Mouse (Mus musculus) adrenal gland, adult 2 months (tissue): ENCODE measurements around the gene Nrxn3. TPM values are rescaled to one million over a fixed set of nuclear protein-coding genes. Genes with fewer than 3 reads are reported as not detected.

Experiments used
- DNase-seq: peaks from one replicate; pipeline ENCODE4 v3.0.0; 2021
- polyA plus RNA-seq: library from polyadenylated mRNA; depleted of rRNA; stranded (reverse); fragments of >200 nt; gene quantifications from 2 replicates; pipeline ENCODE4 v1.2.3, GENCODE M21; 2012
- total RNA-seq, 2 experiments: library from RNA; stranded (reverse); gene quantifications; 2 replicates each; pipeline ENCODE4 v1.2.3; 2021

The Nrxn3 gene
- total and polyA plus RNA-seq, 3 experiments: 0.10 to 0.49 (median 0.18) TPM

DNA sequence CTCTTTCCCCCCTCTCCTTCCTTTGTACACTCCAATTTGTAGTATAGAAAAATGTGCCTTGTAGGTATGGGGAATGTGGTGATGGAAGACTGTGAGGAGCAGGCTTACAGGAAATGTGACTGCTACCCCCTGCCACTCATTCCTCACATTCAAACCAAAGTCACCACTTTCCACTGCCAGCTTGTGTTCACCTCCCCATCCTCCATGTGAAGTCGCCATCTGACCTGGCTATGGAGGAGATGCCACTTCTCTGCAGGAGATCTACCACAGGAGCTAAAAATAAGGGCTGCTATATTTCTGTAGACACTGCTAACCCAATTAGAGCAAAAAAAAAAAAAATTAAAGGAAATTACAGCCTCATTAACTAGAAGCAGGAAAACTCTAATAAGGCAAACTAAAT lies 980.3 kb downstream of the Nrxn3 start:
- no peak for DNase-seq

DNA sequence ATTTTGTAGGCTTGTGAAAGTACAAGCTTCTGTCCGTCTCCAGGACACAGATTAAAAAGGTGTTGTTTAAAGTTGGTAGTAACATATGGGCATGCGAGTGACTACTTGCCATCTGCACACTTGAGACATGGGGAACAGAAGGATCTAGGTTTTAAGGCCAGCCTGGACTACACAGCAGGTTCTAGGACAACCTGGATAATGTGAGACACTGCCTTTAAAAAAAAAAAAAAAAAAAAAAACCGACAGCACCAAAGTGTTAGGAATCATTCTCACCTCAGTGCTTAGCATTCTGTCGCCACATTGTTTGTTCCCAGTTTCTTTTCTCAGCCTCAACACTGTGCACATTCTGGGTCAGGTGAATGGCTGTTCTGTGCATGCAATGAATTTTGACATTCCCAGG lies 985.2 kb downstream of the Nrxn3 start:
- no peak for DNase-seq

DNA sequence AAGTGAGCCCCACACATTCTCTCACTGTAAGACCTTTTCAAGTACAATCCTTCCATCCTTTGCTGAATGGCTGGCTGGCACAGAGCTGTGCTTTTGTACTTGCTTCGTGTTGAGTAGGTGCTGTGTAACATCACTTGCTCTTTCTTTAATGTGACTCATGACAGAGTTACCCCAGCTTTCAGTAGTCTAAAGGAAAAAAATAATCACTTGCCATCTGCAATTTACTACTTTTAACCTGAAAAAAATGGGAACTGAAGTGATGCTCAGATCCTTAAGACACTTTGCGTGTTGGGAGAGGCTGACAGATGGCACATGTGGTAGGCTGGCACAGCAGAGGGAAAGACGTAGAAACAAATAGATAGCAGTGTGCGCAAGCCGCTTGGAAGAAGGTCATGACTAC lies 987.8 kb downstream of the Nrxn3 start:
- DNase-seq: no peak

DNA sequence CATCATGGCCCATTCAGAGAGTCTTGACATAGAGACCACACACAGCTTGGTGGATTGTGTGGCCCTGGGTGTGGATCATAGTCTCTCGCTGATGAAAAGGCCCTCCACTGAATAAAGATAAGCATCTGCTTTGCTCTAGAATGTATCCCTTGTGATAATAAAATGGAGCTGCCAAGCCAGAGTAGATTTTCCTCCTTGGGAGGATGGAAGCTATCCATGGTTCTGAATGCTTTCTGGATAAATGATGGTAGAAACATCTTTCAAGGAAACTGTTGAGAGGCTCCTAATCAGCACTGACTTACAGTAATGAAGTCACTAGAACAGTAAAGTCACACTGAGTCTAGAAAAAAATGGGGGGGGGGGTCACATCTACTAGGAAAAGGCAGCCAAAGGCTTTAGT lies 989.1 kb downstream of the Nrxn3 start:
- no peak for DNase-seq

DNA sequence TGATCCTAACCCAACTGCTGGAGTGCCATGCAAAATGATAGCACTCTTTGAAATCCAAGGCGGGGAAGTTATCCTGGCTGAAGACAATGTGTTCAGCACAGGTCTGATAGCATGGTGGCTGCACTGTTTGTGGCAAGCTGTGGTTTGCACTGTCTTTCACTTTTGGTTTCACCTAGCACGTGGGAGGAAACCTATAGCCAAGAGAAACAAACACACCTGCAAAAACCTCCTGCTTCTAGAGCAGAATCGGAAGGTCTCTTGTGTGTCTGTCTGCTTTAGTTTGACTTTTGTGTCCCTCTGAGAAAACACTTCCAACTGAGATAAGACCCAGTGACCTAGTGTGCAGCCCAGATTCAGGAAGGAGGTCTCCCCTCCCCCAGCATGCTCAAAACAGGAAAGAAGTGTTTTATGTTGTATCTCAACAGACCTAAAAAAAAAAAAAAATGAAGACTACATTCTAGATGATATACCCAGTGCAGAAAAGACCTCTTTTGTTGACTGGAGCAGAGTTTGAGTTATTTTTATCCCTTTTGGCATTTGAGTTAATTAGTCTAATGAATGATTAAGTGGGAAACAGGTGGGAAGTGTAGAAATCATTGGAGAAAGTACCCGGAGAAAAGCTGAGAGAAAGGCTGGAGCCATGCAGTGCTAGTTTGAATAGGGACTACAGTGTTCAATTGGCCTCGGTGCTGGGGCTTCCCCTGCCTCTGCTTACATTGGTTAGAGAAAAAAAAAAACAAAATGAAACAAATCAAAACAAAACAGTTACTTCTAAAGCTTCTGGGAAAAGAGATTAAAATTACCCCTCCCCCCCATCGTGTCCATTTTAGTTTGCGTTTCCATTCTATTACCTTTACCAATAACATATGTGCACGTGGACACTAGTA lies 996.8 kb downstream of the Nrxn3 start:
- no peak for DNase-seq

DNA sequence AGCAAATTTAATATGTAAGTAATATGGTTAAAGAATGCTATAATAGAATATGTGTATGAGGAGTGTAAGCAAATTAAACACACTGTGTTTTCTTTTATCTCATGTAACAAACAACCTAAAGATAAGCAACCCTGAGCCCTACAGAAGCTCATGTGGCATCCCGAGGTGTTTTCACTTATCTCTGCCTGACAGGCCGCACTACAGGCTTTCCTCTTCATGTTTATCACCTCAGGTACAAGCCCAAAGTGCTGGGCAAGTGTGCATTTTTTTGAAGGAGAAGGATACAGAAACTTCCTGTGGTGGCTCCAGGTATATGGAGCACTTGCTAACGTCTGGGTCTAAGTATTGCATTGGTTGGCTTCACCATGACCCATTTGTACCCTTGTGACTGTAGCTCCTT lies 998.3 kb downstream of the Nrxn3 start:
- no peak for DNase-seq

DNA sequence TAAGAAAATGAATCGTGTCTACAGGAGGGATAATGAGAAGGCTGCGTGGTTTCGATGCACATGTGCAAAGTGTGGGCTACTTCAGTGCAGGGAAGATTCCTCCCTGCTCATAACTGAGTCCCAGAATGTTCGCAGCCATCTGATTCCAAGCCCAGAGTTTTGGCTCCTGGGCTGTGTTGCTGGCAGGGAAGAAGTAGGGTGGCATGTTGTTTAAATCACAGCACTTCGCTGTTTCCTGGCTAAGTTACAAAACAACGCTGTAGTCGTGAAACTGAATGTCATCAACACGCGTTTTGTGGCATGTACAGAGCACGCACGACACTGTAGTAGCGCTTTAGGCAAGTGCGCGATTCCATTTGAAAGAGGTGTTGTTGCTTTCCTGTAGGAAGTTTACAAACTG lies 999.8 kb downstream of the Nrxn3 start:
- no peak for DNase-seq

DNA sequence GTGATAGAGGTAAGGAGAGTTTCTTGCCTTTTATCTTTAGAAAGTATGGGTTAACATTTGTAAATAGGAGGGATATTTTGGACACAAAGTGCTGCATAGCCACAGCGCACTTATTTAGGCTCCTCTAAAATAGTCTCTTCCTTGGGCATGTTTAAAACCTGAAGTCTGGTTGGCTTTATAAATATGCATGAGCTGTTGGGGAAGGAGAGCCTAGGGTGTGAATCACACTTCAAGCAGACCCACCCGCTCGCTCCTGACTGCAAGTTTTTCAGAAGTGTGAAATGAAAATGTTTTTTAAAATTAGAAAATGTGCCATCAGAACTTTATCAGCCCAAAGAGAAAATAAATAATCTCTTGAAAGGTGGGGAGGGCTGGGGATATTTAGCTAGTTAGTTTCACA lies 1001.4 kb downstream of the Nrxn3 start:
- no peak for DNase-seq

DNA sequence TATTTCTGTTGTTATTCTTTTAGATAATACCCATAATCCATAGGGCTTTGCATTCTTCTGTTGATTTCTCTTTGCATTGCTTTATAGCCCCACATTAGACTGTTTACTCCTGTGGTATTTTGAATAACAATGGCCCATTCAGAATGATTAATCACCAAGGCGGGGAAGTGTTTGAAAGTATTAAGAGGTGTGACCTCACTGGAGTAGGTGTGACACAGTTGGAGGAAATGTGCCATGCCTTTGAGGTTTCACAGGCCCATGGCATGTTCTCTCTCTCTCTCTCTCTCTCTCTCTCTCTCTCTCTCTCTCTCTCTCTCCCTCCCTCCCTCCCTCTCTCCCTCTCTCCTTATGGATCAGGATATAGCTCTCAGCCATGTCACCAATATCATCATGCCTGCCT lies 1019.6 kb downstream of the Nrxn3 start:
- no peak for DNase-seq

DNA sequence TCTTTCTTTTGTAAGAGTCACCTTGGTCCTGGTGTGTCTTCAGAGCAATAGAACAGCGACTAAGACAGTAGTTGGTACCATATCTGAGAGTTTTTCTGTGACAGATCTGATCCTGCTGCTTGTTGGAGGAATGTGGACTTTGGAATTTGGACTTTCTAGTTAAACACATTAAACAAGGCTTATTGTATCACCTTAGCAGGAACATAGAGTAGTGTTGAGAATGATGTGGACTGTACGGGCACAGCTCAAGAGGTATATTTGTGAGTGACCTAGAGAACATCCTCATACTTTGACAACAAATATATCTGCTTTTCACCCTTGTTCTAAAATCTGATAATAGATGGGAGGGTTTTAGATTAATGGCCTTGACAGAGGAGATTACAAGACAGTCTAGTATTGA lies 1020.1 kb downstream of the Nrxn3 start:
- no peak for DNase-seq

DNA sequence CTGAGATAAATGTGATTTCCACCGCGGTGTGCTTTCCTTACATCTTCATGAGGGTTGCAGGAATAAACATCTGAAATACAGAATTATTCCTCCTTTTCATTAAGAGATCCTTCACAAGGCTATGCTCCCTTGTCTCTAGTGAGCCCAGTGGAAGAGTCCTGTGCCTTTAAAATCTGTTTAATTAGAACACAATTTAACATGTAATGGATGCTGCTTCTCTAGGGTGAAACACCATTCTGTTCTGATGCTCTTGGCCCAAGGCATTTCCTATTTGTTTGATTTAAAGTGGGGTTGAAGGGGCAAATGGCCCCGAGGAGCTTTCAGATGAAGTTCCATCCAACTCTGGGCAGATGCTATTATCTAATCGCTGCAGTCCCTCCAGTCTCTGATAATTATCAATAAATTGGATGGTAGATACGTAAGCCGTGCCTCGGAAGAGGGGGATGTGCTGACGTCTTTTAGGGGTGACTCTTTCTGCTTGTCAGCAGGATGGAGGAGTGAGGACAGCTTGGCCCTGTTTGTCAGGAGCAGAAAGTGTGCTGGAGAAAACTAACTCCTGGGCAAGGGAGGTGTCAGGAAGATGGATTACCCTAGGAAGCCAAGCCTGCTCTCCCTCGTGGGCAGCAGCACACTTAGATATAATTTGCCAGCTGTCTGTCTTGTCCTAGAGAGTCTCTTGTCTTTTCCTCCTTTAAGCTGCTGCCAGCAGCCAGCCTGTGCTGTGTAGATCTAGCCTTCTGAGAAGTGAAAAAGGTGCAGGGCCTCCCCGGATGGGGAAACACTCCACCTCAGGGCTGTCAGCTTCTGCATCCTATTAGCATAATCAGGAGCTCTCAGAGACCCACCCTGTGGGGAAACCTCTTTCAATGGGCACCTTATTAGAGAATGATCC lies 1041.8 kb downstream of the Nrxn3 start:
- DNase-seq: no peak

DNA sequence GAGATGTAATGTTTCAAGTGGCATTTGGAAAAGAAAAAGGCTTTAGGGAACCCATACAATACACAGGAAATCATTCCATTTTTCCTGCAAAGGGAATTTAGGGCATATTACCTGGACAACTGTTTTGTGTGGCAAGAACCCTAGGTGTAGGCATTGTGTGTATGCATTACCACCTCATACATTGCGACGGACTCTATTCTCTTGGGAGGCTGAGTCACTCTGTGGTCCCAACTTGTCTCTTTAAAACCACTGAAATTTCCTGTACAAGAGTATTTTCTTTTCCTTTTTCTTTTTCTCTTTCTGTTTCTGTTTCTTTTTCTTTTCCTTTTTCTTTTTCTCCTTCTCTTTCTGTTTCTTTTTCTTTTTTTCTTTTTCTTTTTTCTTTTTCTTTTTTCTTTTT lies 1042.5 kb downstream of the Nrxn3 start:
- no peak for DNase-seq

DNA sequence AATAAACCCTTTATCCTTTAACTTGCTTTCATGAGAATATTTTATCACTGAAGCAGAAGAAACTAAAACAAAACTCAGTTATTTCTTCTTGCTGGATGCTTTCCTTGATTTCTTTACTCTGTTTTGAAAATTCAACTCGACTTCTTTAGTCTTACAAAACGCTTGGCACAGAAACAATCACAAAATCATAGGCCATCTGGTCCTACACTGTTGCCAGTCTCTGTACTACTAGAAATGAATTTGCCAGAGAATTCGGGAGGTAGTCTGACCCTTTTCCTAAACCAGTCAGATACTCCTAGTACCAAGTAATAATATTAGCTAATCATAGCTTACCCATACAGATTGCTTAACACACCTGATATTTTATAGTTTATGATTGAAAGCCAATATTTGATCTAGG lies 1066.1 kb downstream of the Nrxn3 start:
- DNase-seq: no peak

DNA sequence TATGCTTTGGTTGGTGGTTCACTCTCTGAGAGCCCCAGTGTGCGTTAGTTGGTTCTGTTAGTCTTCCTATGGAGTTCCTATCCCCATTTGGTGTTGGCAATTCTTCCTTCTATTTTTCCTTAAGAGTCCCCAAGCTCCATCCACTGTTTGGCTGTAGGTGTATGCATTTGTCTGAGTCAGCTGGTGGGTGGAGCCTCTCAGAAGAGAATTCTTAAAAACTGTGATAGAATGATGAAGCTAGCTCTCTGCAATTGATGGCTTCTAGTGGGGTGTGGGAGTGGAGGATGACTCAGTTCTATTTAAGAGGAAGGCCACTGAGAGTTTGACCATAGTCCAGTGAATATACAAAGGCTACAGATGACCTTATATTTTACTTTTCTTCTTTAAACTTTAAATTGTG lies 1067.3 kb downstream of the Nrxn3 start:
- no peak for DNase-seq

DNA sequence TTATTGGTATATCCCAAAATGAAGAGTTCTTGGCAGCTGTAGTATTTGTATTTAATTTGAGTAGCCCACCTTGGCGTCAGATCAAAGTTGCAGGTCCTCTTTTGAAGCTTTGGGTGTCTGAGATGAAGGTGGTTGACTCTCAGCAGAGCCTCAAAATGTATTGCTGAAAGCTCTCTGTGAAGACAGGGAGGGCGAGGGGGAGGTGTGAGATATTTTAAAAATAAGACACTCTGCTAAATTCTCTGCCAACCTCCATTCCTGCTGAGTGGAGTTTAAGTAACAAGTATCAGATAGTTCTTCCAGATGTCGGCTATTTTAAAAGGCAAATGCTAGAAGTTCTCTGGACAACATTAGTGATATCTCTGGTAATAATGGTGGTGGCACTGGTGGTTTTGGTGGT lies 1069.2 kb downstream of the Nrxn3 start:
- no peak for DNase-seq

DNA sequence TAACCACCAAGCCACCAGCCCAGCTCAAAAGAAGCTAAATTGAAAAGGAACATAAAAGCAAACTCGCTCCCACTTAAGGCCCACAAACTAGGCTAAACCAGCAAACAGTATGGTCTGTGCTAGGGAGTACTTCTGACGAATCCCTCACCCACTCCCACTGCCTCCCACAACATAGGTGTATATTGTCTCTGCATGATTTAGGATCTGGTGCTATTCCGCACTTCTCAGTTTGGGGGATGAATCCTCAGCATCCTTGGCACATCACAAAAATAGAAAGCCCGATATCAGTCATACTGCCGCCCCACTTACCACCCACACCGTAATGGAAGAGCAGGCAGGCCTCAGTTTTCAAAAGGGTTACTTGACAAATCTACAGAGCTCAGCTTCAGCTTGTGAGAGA lies 1072.1 kb downstream of the Nrxn3 start:
- no peak for DNase-seq

DNA sequence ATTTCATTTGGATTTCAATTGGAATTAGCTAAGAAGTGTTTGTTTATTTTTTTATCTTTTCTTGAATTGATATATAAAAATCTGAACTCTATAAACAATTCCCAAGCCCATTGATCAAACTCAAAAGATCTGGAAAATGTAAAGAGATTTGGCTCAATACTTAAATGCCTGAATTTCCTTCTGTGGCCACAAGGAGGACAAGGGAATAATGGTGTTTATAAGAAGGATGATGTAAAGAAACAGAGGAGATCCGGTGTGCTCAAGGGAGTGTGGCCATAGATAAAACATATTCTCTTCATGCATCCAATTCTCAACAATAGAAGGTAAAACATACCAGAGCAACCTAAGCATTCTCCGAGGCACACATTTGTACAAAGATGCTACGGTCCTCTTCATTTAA lies 1085.5 kb downstream of the Nrxn3 start:
- DNase-seq: no peak

DNA sequence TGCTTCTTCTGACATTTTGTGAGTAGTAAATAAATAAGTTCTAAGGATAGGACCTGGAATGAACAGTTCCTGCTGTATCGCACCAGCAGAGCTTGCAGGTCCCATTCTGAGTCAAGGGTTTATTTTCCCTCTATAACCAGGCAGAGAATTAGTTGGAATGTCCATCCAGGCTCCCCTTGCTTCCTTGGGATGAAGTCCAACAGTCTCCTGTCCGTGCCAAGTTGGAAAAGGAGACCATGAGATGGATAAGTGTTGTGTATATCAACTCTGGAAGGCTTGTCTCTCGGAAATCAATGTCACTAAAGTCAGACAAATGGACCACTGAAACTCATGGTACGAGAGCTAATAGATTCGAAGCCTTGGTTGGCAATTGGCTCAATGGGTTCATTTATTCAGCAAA lies 1087.5 kb downstream of the Nrxn3 start:
- DNase-seq: no peak

DNA sequence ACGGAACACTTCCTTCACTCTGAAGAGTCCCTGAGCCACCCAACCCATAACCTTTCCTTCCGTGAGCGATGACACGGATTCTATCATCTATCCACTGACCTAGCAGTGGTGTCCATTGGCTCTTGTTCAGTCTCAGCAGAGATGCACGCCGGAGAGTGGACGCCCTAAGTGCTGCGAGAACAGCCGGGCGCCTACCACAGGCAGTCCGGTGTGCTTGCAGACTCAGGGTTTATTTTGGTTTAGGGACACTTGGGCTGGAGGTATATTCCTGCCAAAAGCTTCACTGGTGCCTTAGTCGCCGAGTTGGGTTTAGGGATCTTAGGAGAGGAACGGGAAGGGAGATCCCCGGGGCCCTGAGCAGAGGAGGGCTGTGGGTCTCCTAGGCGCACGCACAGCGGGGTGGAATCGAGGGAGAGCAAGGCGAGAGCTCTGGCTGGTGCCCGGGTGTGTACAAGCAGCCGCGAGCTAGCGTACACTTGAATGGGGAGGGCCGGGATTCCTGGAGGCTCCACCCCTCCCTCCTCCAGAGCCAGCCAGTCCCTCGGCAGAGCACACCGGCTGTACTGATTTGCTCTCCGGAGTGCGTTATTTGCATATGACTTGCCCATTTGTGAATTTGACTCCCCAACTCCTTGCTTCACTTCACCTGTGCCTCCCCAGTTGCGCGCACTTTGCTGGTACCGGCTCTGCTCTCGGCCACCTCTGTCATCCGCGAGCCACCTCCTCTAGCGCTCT lies 1089.3 kb downstream of the Nrxn3 start:
- peak; percentile 57 for DNase-seq

DNA sequence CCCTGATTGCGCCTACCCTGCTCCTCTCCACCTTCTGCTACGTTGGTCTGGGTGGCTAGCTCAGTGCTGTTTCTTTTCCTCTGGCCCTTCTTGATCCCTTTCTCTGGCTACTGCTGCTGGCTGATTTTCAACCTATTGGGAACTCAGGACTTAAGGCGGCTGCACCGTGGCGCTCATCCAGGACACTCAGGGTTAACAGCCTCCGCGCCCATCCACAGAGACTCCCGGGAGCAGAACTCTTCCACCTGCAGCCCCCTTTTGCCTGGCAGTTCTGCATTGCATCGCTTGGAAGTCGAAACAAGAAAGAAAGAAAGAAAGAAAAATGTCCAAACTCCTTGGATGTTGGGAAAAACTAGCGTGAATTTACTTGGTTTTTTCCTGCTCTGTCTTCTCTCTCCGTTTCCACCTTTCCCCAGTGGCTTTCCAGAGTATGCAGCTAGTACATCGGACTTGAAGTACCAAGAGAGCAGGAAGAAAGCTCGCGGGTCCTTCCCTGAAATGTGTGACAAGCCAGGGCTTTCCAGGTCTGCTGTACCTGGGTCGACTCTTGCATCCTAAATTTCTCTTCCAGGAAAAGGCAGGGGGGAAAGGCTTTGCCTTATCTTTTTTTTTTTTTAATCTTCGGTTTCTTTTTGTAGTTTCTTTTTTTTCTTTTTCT lies 1090.0 kb downstream of the Nrxn3 start:
- DNase-seq: no peak

DNA sequence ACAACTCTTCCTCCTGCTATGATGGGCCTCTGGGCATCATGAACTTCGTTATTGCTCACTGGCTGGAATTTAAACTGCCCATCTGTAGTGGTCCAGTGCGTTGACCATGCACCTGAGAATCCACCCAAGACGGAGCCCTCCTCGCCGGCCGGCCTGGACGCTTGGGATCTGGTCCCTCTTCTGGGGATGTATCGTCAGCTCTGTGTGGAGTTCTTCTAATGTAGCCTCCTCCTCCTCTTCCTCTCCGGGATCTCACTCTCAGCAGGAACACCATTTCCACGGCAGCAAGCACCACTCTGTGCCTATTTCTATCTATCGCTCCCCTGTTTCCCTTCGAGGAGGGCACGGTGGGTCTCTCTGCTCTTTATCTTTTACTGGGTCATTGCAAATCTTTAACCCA lies 1090.6 kb downstream of the Nrxn3 start:
- DNase-seq: no peak

DNA sequence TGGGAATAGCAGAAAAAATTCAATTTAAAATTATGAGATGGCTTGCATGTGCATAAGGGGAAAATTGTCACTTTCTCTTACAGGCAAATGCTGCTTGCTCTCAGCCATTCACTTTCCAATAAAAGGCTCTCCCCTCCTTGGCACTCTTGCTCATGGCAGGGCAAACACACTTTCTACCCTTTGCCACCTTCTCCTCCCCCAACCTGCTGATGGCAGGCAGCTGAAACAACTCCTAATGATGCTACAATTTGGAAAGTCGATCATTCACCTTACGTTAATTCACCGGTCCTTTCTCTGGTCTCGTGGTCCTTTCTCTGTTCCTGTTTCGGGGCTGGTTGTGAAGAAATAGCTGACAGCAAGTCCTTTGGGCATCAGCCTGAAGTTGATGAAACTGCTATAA lies 1091.0 kb downstream of the Nrxn3 start:
- no peak for DNase-seq
